Mouse (Mus musculus): ENCODE measurements around the gene Arcn1.

Arcn1 gene

GRCm38 (mm10) chr9:44718937-44719631, 48.6 kb downstream of the Arcn1 start:
- no peak for DNase-seq

GRCm38 (mm10) chr9:44717822-44718242, 49.8 kb downstream of the Arcn1 start:
- DNase-seq = no peak

- DNase-seq = peak in 1 of 2 experiments; percentile 1
Measured at GRCm38 (mm10) chr9:44716997-44717821, 50.4 kb downstream of the Arcn1 start.

- no peak for DNase-seq
Measured at GRCm38 (mm10) chr9:44715705-44716362, 51.8 kb downstream of the Arcn1 start.

- DNase-seq = no peak
Measured at GRCm38 (mm10) chr9:44715109-44715508, 52.5 kb downstream of the Arcn1 start.

GRCm38 (mm10) chr9:44713574-44713973, 54.1 kb downstream of the Arcn1 start:
- DNase-seq = no peak

- DNase-seq = no peak
Measured at GRCm38 (mm10) chr9:44713080-44713479, 54.6 kb downstream of the Arcn1 start.

- no peak for DNase-seq
Measured at GRCm38 (mm10) chr9:44711602-44712001, 56.0 kb downstream of the Arcn1 start.

GRCm38 (mm10) chr9:44710213-44710612, 57.4 kb downstream of the Arcn1 start:
- DNase-seq = no peak

GRCm38 (mm10) chr9:44709600-44709999, 58.0 kb downstream of the Arcn1 start:
- DNase-seq = peak; percentile 68 to 76

- no peak for DNase-seq
Measured at GRCm38 (mm10) chr9:44708925-44709324, 58.7 kb downstream of the Arcn1 start.

- DNase-seq = peak; percentile 88 to 92
Measured at GRCm38 (mm10) chr9:44708429-44708765, 59.2 kb downstream of the Arcn1 start.

- peak; percentile 49 to 59 for DNase-seq
Measured at GRCm38 (mm10) chr9:44707749-44708428, 59.8 kb downstream of the Arcn1 start.

- DNase-seq = peak; percentile 47 to 61
Measured at GRCm38 (mm10) chr9:44699730-44700129, 67.9 kb downstream of the Arcn1 start.

GRCm38 (mm10) chr9:44699196-44699595, 68.4 kb downstream of the Arcn1 start:
- DNase-seq = no peak

- DNase-seq = no peak
Measured at GRCm38 (mm10) chr9:44697866-44698265, 69.8 kb downstream of the Arcn1 start.

GRCm38 (mm10) chr9:44693071-44693470, 74.6 kb downstream of the Arcn1 start:
- DNase-seq = no peak

GRCm38 (mm10) chr9:44691671-44692520, 75.7 kb downstream of the Arcn1 start:
- DNase-seq = peak; percentile 68 to 77
